Mouse (Mus musculus): ENCODE results near the gene Frmd4a. TPM values are rescaled to one million over a fixed set of nuclear protein-coding genes. Genes with fewer than 3 reads are reported as not detected.

Frmd4a gene
- polyA plus RNA-seq, 1 experiment from 2014 or later = 16.0 TPM

DNA sequence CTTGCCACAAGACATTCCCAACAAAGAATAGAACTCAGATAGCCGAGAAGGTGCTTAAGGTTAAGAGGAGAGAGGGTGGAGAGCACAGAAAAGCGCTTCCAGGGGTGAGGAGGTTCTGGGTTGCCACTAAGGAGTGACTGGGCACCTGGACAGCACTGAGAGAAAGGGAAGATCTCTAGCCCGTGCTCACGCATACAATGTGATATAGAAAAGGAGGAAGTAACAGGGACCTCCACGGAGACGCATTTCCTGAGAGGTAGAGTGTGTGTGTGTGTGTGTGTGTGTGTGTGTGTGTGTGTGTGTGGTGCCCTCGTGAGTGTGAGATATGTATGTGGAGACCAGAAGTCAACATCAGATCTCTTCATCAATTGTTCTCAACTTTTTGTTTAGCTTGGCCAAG lies 377.1 kb downstream of the Frmd4a start:
- no peaks in the 10 kb centered on the region for H3K9me3 ChIP-seq (replicated peaks)
- no peak overlapping the region for H3K4me2 ChIP-seq
- H3K4me3 ChIP-seq (replicated peaks) = no peak overlapping the region
- H3K4me1 ChIP-seq (replicated peaks) = no peaks in the 10 kb centered on the region
- H3K27me3 ChIP-seq = peaks cover 9% of the 10 kb centered on the region
- H3K27ac ChIP-seq (replicated peaks) = no peak overlapping the region
- no peak for ATAC-seq (ENCODE audit: insufficient read depth)
- WGBS (ENCODE audit: insufficient replicate concordance) = 23% methylated on average over 7 of the region's 7 CpGs
- H3K9ac ChIP-seq = no peak overlapping the region
- no peaks in the 10 kb centered on the region for H3K36me3 ChIP-seq (replicated peaks)

DNA sequence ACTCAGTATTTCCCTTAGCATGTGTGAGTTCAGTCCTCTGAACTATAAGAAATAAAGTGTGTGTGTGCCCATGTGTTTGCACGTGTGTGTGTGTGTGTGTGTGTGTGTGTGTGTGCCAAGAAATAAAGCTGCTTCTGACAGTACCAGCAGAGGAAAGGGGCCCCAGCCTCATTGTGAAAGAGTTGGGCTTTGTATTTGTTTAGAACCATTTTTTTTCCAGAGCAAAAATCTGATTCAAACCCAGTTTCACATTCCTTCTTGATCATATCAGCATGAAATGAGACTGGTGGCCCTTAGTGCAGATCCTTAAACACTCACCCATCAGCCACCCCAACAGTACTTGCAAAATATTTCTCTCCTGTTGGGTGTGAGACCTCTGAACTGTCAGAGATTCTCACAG lies 382.2 kb downstream of the Frmd4a start:
- Histone ChIP-seq H3K4me2 (no peak overlapping the region), H3K27me3 (peaks cover 60% of the 10 kb centered on the region), H3K4me3 (replicated peaks) (no peak overlapping the region), H3K9me3 (replicated peaks) (no peaks in the 10 kb centered on the region), H3K9ac (no peak overlapping the region), H3K27ac (replicated peaks) (no peak overlapping the region), H3K4me1 (replicated peaks) (no peaks in the 10 kb centered on the region), H3K36me3 (replicated peaks) (no peaks in the 10 kb centered on the region)
- no peak for ATAC-seq (ENCODE audit: insufficient read depth)
- WGBS (ENCODE audit: insufficient replicate concordance) = 24% methylated on average over 1 of the region's 1 CpGs

DNA sequence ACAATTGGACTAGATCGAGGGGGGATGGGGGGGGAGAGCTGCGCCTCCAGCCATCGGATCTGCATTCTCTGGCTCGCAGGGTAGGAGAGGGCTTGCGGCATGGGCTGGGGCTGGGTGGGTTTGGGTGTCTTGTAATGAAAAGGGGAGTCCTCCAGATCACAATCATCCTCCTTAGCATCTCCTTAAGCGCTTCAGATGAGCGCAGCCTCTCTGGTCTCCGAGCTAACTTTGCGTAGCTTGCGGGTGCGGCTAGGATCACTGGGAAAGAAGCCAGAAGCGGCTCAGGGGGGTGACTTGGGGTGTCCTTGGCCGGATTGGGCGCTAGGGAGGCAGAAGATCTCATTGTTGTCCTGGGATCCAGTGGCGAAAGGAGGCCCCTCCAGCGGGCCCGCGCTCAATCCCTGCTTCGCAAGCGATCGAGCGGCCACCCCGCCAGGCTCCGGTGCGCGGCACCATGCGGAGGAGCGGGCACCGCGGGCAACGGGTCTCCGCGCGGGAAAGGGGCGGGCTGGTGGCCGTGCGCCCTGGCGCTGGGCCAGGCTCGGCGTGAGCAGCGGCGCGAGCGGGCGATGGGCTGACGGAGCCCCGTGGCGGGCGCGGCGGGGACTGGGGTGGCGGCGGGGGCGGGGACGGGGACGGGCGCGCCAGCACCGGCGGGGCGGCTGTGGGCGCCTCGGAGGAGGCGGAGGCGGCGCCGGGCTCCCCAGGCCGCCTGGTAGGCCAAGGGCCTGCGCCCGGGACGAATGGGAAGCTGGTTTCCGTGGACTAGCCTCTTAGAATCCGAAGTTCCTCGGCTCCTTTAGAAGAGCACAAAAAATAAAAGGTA lies 383.5 kb downstream of the Frmd4a start:
- H3K36me3 ChIP-seq (replicated peaks) = no peaks in the 10 kb centered on the region
- no peaks in the 10 kb centered on the region for H3K4me1 ChIP-seq (replicated peaks)
- no peak overlapping the region for H3K27ac ChIP-seq (replicated peaks)
- 2% methylated on average over 72 of the region's 74 CpGs for WGBS (ENCODE audit: insufficient replicate concordance)
- peak overlapping the region; percentile 50 for H3K4me3 ChIP-seq (replicated peaks)
- H3K9ac ChIP-seq = no peak overlapping the region
- H3K27me3 ChIP-seq = peaks cover 64% of the 10 kb centered on the region
- ATAC-seq (ENCODE audit: insufficient read depth) = no peak
- peak overlapping the region; percentile 67 for H3K4me2 ChIP-seq
- no peaks in the 10 kb centered on the region for H3K9me3 ChIP-seq (replicated peaks)

DNA sequence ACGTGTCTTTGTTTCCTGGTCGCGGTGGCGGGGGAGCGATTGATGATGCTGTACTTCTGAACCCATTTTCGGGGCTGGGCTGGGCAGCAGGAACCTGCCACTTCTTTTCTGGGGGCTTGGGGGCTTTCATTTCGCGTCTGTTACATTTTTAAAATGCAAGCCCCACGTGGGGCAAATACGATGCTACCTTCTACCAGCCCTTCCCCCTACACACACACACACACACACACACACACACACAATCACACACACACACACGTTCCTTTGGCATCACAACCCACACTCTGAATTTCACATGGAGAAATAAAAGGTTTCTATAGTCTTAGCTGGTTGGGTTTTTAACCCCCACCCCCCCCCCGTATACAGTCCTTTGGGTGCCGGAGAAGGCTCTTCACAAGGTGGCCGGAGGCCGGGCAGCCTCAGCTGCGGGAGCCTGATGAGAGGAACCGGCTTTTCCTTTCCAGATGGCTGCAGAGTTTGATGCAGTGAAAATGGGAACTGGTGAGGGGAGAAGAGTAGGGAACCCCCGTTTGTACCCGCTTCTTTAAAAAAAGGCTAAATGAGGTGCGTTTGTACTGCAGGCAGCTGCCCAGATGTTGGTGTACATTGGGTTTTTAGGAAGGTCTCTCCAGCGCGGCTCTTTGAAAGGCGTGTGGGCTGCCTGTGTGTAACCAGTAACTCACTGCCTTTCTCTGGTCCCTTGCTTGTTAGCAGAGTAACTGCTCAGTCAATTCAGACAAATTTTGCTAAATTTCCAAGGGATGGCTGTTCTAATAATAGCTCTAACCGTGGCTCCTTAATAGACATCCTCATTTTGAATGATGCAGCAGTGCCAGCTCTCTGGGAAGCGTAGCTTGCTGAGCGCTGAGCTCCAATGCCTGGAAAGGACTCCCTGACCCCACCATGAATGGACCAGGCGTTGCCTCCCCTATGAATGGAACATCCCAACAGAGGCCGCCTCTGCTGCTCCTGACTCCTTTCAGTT lies 384.4 kb downstream of the Frmd4a start:
- no peak for ATAC-seq (ENCODE audit: insufficient read depth)
- H3K4me1 ChIP-seq (replicated peaks) = no peaks in the 10 kb centered on the region
- H3K36me3 ChIP-seq (replicated peaks) = no peaks in the 10 kb centered on the region
- H3K9ac ChIP-seq = no peak overlapping the region
- H3K4me2 ChIP-seq = peak overlapping the region; percentile 67
- 2% methylated on average over 28 of the region's 28 CpGs for WGBS (ENCODE audit: insufficient replicate concordance)
- no peak overlapping the region for H3K27ac ChIP-seq (replicated peaks)
- no peaks in the 10 kb centered on the region for H3K9me3 ChIP-seq (replicated peaks)
- H3K4me3 ChIP-seq (replicated peaks) = peak overlapping the region; percentile 50
- peaks cover 64% of the 10 kb centered on the region for H3K27me3 ChIP-seq

DNA sequence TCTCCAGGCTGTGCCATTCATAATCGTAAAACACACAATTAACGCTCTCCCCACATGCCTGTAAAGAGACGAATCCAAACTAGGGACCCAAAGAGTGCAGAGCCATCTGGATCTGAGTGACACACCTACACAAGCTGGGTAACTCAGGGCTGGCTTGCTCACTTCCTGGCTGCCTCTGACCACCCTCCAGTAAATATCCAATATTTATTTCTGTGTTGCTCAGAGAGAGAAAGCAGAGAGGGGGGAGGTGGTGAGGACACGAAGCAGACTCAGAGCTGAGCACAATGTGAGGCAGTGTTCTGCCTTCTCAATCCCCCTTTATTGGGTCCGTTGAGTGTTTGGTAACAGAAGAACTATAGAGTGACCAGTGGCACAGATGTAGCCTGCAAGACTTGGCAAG lies 389.5 kb downstream of the Frmd4a start:
- 64% methylated on average over 5 of the region's 5 CpGs for WGBS (ENCODE audit: insufficient replicate concordance)
- no peak overlapping the region for H3K4me2 ChIP-seq
- H3K4me3 ChIP-seq (replicated peaks) = no peak overlapping the region
- H3K27ac ChIP-seq (replicated peaks) = no peak overlapping the region
- peaks cover 31% of the 10 kb centered on the region for H3K27me3 ChIP-seq
- no peaks in the 10 kb centered on the region for H3K36me3 ChIP-seq (replicated peaks)
- no peak for ATAC-seq (ENCODE audit: insufficient read depth)
- no peaks in the 10 kb centered on the region for H3K9me3 ChIP-seq (replicated peaks)
- no peaks in the 10 kb centered on the region for H3K4me1 ChIP-seq (replicated peaks)
- H3K9ac ChIP-seq = no peak overlapping the region

DNA sequence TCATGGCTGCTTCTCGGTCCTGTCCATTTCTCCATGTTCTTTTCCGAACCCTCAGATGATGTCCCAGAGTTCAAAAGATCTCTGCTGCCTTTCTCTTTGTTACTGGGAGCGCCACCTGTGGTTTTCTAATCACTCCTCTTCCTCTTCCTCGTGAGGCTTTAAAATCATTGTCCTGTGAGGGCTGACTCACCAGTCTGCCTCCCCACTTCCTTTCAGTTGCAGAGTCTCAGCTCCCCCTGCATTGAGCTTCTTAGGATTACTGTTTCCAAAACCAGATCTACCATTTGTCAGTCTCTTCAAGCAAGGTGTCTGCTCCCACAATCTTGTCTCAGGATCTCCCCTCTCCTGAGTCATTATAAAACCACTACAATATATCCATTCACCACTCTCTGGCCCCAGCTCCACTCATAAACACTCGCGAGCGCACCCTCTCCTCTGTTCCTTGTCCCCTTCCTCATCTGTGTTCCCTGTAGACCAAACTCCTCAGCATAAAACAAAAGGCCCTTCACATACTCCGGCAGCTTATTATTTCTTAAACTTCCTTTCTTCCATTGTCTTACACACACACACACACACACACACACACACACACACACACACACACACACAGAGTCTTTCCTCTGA lies 392.4 kb downstream of the Frmd4a start:
- H3K4me1 ChIP-seq (replicated peaks) = no peaks in the 10 kb centered on the region
- peaks cover 2% of the 10 kb centered on the region for H3K27me3 ChIP-seq
- WGBS (ENCODE audit: insufficient replicate concordance) = 16% methylated on average over 8 of the region's 8 CpGs
- no peak for ATAC-seq (ENCODE audit: insufficient read depth)
- no peak overlapping the region for H3K4me2 ChIP-seq
- no peak overlapping the region for H3K4me3 ChIP-seq (replicated peaks)
- no peak overlapping the region for H3K27ac ChIP-seq (replicated peaks)
- H3K36me3 ChIP-seq (replicated peaks) = no peaks in the 10 kb centered on the region
- H3K9me3 ChIP-seq (replicated peaks) = no peaks in the 10 kb centered on the region
- H3K9ac ChIP-seq = no peak overlapping the region

DNA sequence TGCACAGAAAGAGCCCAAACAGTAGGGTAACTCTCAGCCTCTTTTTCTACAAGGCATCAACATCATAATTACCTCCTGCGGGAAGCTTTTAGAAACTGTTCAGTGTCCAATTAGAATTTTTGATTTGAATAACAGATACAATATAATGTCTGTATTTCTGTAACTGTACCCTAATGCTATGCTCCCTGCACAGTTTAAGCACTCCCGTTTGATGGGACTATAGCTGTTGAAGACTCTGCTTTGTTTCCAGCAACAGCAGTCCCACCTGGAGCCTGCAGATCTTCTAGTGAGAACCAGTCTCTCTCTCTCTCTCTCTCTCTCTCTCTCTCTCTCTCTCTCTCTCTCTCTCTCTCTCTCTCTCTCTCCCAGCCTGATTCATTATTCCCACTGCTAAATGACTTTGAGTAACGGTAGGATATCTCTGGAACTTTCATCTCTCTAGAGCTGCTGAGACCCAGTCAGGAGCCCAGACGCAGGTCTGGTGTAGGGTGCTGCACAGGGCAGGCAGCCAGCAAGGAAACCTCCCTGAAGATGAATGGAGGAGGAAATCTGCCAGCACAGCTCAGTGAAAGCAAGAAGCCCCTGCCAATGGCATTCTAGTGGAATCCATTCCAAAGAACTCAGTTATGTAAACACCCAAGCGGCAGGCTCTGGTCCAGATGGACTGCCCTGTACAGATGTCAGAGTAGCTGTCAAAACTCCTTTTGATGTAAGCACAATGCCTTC lies 395.5 kb downstream of the Frmd4a start:
- Histone ChIP-seq H3K4me2 (no peak overlapping the region), H3K27ac (replicated peaks) (no peak overlapping the region)
- WGBS (ENCODE audit: insufficient replicate concordance) = 49% methylated on average over 5 of the region's 5 CpGs

DNA sequence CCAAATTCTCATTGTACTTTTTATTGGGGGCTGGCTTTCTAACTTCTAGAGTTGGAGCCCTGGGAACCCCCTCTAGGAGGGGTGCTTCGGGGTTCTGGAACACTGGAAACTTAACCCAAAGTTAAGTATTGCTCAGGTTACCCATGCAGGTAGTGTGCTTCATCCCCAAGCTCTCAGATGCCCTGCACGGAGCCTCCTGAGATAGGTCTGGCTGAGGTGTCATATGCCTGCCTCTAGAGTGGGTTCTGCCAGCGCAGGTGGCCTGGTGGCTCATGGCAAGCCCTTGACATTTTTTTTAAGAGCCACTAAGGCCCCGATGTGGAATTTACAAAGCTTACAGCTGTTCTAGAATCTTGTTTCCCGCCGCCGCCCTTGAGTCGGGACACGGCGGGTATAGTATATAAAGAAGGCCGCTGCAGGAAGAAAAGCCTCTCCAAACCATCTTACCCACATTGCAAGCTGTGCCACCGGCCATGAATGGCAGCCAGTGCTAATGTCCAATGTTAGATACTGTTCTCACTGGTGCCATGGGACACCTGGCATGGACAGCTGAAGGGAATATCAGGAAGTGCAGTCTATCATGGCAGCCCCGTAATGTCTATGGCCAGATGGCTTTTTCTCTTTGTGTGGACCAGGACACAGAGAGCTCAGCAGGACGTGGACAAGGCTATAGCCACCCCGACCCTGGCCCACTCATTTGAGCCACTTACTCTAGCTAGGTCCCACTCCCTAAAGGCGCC lies 396.2 kb downstream of the Frmd4a start:
- Histone ChIP-seq H3K27me3 (no peaks in the 10 kb centered on the region; the same call in 1 of the 2 replicates), H3K27ac (replicated peaks) (no peak overlapping the region), H3K9me3 (replicated peaks) (no peaks in the 10 kb centered on the region), H3K4me1 (replicated peaks) (no peaks in the 10 kb centered on the region), H3K36me3 (replicated peaks) (no peaks in the 10 kb centered on the region), H3K9ac (no peak overlapping the region), H3K4me2 (no peak overlapping the region), H3K4me3 (replicated peaks) (no peak overlapping the region)
- 71% methylated on average over 16 of the region's 16 CpGs for WGBS (ENCODE audit: insufficient replicate concordance)
- ATAC-seq (ENCODE audit: insufficient read depth) = no peak

More for the DNA sequence above, 395.5 kb downstream of the Frmd4a start:
- ATAC-seq (ENCODE audit: insufficient read depth) = no peak
- Histone ChIP-seq H3K4me3 (replicated peaks) (no peak overlapping the region), H3K4me1 (replicated peaks) (no peaks in the 10 kb centered on the region), H3K36me3 (replicated peaks) (no peaks in the 10 kb centered on the region), H3K9me3 (replicated peaks) (no peaks in the 10 kb centered on the region), H3K9ac (no peak overlapping the region), H3K27me3 (no peaks in the 10 kb centered on the region; the same call in 1 of the 2 replicates)

DNA sequence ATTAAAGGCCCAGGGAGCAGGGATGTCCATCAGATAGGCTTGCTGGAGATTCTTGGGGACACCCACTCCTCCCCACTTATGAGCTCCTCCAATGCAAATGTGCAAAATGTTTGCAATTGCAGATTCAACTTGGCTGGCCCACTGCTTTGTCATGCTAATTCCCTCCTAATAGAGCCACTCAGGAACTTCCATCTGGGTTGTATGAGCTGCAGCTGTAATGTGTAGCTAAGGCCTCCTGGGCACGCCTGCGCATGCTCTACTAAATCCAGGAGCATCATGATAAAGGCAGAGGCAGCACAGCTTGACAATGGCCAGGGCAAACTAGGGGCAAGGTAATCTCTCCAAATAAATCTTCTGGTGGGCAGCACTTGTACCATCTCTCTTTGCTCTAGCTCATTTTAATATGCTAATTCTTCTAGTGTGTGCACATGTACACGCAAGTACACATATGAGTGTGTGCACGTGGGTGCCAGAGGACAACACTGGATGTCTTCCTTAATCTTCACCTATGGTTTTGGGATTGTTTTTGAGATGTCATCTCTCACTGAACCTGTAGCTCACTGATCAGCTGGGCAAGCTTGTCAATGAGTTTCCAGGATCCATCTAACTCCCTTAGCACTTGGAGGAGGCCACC lies 403.3 kb downstream of the Frmd4a start:
- 71% methylated on average over 4 of the region's 4 CpGs for WGBS (ENCODE audit: insufficient replicate concordance)
- no peak overlapping the region for H3K4me3 ChIP-seq (replicated peaks)
- ATAC-seq (ENCODE audit: insufficient read depth) = no peak

DNA sequence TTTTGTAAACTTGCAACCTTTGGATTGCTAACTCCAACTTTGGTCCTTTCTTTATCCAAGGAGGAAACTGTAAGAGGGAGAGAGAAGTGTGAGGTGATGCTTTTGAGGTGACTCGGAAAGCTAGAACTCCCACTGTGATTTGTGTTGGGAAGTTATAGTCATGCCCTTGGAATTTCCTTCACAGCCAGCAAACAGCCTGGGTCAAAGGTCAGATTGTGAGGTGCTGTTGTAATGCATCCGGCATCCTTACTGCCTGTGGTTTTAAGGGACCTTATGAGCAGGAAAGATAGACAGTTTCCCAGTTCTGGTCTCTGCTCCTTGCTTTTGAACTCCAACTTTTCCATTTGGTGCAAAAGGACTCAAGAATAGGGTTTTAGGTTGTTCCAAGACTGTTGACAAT lies 404.2 kb downstream of the Frmd4a start:
- Histone ChIP-seq H3K4me2 (no peak overlapping the region), H3K9me3 (replicated peaks) (no peaks in the 10 kb centered on the region), H3K27ac (replicated peaks) (no peak overlapping the region), H3K27me3 (no peaks in the 10 kb centered on the region), H3K4me3 (replicated peaks) (no peak overlapping the region), H3K4me1 (replicated peaks) (no peaks in the 10 kb centered on the region), H3K9ac (no peak overlapping the region), H3K36me3 (replicated peaks) (no peaks in the 10 kb centered on the region)
- ATAC-seq (ENCODE audit: insufficient read depth) = no peak
- WGBS (ENCODE audit: insufficient replicate concordance) = 52% methylated on average over 2 of the region's 2 CpGs

More for the DNA sequence above, 403.3 kb downstream of the Frmd4a start:
- no peaks in the 10 kb centered on the region for H3K9me3 ChIP-seq (replicated peaks)
- H3K27me3 ChIP-seq = no peaks in the 10 kb centered on the region
- no peak overlapping the region for H3K4me2 ChIP-seq
- H3K4me1 ChIP-seq (replicated peaks) = no peaks in the 10 kb centered on the region
- H3K9ac ChIP-seq = no peak overlapping the region
- H3K27ac ChIP-seq (replicated peaks) = no peak overlapping the region
- no peaks in the 10 kb centered on the region for H3K36me3 ChIP-seq (replicated peaks)

Data from liver, embryonic 15.5 days (tissue).